8 mouse cellular contexts compared by ENCODE assay signal in genomic region chr13:23739069-23739921, GRCm38 (mm10). TPM values are rescaled to one million over a fixed set of nuclear protein-coding genes. Genes with fewer than 3 reads are reported as not detected.
DNase-seq lines count a peak whose midpoint lies in the region; ATAC-seq and TF ChIP-seq lines count a peak whose summit lies in the region.

No protein-coding gene starts in this region.

- no peaks in the 10 kb centered on the region for H3K27me3 ChIP-seq in heart, embryonic 10.5 days (ENCODE audit: insufficient read depth, poor library complexity, severe bottlenecking)
- no peaks in the 10 kb centered on the region for H3K27me3 ChIP-seq in kidney, embryonic 14.5 days (ENCODE audit: control insufficient read depth, insufficient read depth, low read length)
- H3K27me3 ChIP-seq in limb, embryonic 14.5 days (ENCODE audit: control insufficient read depth, insufficient read depth, low read length), result no peaks in the 10 kb centered on the region
- H3K27me3 ChIP-seq in midbrain, embryonic 16.5 days (ENCODE audit: control insufficient read depth, insufficient read depth, low read depth, low read length), result no peaks in the 10 kb centered on the region

- TF ChIP-seq CTCF in bone marrow macrophage, adult 2 months (IDR thresholded peaks at IDR 0.05; ENCODE audit: low read depth, low read length), result no peak
- TF ChIP-seq CTCF in embryonic fibroblast, embryonic 13.5 days (IDR thresholded peaks at IDR 0.05; ENCODE audit: borderline replicate concordance, insufficient read depth, low read length), result no peak

- peak overlapping the region; percentile 98 for H3K27ac ChIP-seq in bone marrow macrophage, adult 2 months (ENCODE audit: insufficient read depth, low read depth, low read length)
- H3K27ac ChIP-seq in embryonic fibroblast, embryonic 13.5 days (ENCODE audit: insufficient read depth, low read length), result peak overlapping the region; percentile 96
- peak overlapping the region; percentile 93 for H3K27ac ChIP-seq in heart, embryonic 10.5 days
- peak overlapping the region; percentile 99 for H3K27ac ChIP-seq in kidney, embryonic 14.5 days (ENCODE audit: low read depth, low read length)
- peak overlapping the region; percentile 92 for H3K27ac ChIP-seq in limb, embryonic 14.5 days (replicated peaks; ENCODE audit: low read depth, low read length)
- peak overlapping the region; percentile 56 for H3K27ac ChIP-seq in midbrain, embryonic 16.5 days (ENCODE audit: low read length)

- ATAC-seq in kidney, embryonic 14.5 days (ENCODE audit: low FRiP score, low TSS enrichment), result peak; percentile 94
- peak; percentile 90 for ATAC-seq in limb, embryonic 14.5 days (ENCODE audit: low FRiP score, low read depth)
- ATAC-seq in midbrain, embryonic 16.5 days, result peak; percentile 93

- under 1% methylated on average over 39 of the region's 39 CpGs for whole genome bisulfite sequencing in heart, embryonic 10.5 days
- under 1% methylated on average over 39 of the region's 39 CpGs for WGBS in kidney, embryonic 14.5 days
- WGBS in limb, embryonic 14.5 days, result under 1% methylated on average over 39 of the region's 39 CpGs
- under 1% methylated on average over 39 of the region's 39 CpGs for WGBS in midbrain, embryonic 16.5 days

- H3K4me2 ChIP-seq in kidney, embryonic 14.5 days (replicated peaks; ENCODE audit: low read depth, low read length), result peak overlapping the region; percentile 72
- peak overlapping the region; percentile 73 for H3K4me2 ChIP-seq in limb, embryonic 14.5 days (replicated peaks; ENCODE audit: low read depth, low read length, severe bottlenecking)
- H3K4me2 ChIP-seq in midbrain, embryonic 16.5 days (ENCODE audit: low read length), result peak overlapping the region; percentile 95

- peak; percentile 95 for DNase-seq in A20 (ENCODE audit: low read depth, low spot score)
- peak; percentile 96 for DNase-seq in heart, embryonic 10.5 days (ENCODE audit: low spot score)
- peak; percentile 97 for DNase-seq in limb, embryonic 14.5 days (ENCODE audit: low spot score)
- peak; percentile 92 for DNase-seq in spleen, postnatal 10 days (ENCODE audit: low spot score in 2 of 2)

- peak overlapping the region; percentile 84 for H3K4me3 ChIP-seq in bone marrow macrophage, adult 2 months (ENCODE audit: insufficient read depth, low read length)
- peak overlapping the region; percentile 83 for H3K4me3 ChIP-seq in embryonic fibroblast, embryonic 13.5 days (ENCODE audit: insufficient read depth, low read length)
- H3K4me3 ChIP-seq in heart, embryonic 10.5 days, result peak overlapping the region; percentile 65
- peak overlapping the region; percentile 51 for H3K4me3 ChIP-seq in kidney, embryonic 14.5 days (ENCODE audit: low read length)
- H3K4me3 ChIP-seq in limb, embryonic 14.5 days (replicated peaks; ENCODE audit: low read length), result peak overlapping the region; percentile 44
- H3K4me3 ChIP-seq in midbrain, embryonic 16.5 days (ENCODE audit: low read depth, low read length), result peak overlapping the region; percentile 55

- no peak for TF ChIP-seq POLR2A in bone marrow macrophage, adult 2 months (IDR thresholded peaks at IDR 0.05; ENCODE audit: borderline replicate concordance, low read depth, low read length)
- TF ChIP-seq POLR2A in embryonic fibroblast, embryonic 13.5 days (IDR thresholded peaks at IDR 0.05; ENCODE audit: low read depth, low read length), result peak; percentile 84
- TF ChIP-seq POLR2A in limb, embryonic 14.5 days (IDR thresholded peaks at IDR 0.05; ENCODE audit: borderline replicate concordance, extremely low read depth, insufficient read depth, insufficient read length), result peak; percentile 71; the same call in 1 of the 2 replicates

- H3K36me3 ChIP-seq in heart, embryonic 10.5 days, result no peaks in the 10 kb centered on the region
- H3K36me3 ChIP-seq in kidney, embryonic 14.5 days (ENCODE audit: control insufficient read depth, insufficient read depth, low read length), result no peaks in the 10 kb centered on the region
- no peaks in the 10 kb centered on the region for H3K36me3 ChIP-seq in limb, embryonic 14.5 days (ENCODE audit: control insufficient read depth, insufficient read depth, low read length)
- no peaks in the 10 kb centered on the region for H3K36me3 ChIP-seq in midbrain, embryonic 16.5 days (ENCODE audit: control insufficient read depth, insufficient read depth, low read length)

- H3K4me1 ChIP-seq in bone marrow macrophage, adult 2 months (ENCODE audit: control insufficient read depth, insufficient read depth, low read length), result peaks cover 7% of the 10 kb centered on the region
- peaks cover 6% of the 10 kb centered on the region for H3K4me1 ChIP-seq in embryonic fibroblast, embryonic 13.5 days (ENCODE audit: control insufficient read depth, insufficient read depth, low read length)
- peaks cover 6% of the 10 kb centered on the region; the same call in 1 of the 2 replicates for H3K4me1 ChIP-seq in heart, embryonic 10.5 days
- peaks cover 10% of the 10 kb centered on the region; the same call in 1 of the 2 replicates for H3K4me1 ChIP-seq in kidney, embryonic 14.5 days (ENCODE audit: control insufficient read depth, insufficient read depth, low read length)
- peaks cover 9% of the 10 kb centered on the region for H3K4me1 ChIP-seq in limb, embryonic 14.5 days (ENCODE audit: control insufficient read depth, insufficient read depth, low read length)
- peaks cover 17% of the 10 kb centered on the region for H3K4me1 ChIP-seq in midbrain, embryonic 16.5 days (ENCODE audit: control insufficient read depth, insufficient read depth, low read length)

- peak overlapping the region; percentile 74 for H3K9ac ChIP-seq in kidney, embryonic 14.5 days (ENCODE audit: low read depth, low read length)
- peak overlapping the region; percentile 81 for H3K9ac ChIP-seq in limb, embryonic 14.5 days (ENCODE audit: low read depth, low read length, severe bottlenecking)
- H3K9ac ChIP-seq in midbrain, embryonic 16.5 days (ENCODE audit: low read depth, low read length), result peak overlapping the region; percentile 60

- no peaks in the 10 kb centered on the region for H3K9me3 ChIP-seq in heart, embryonic 10.5 days
- H3K9me3 ChIP-seq in kidney, embryonic 14.5 days (ENCODE audit: control insufficient read depth, low read length), result no peaks in the 10 kb centered on the region
- no peaks in the 10 kb centered on the region for H3K9me3 ChIP-seq in limb, embryonic 14.5 days (ENCODE audit: control insufficient read depth, low read length)
- H3K9me3 ChIP-seq in midbrain, embryonic 16.5 days (replicated peaks; ENCODE audit: control insufficient read depth, low read length, poor library complexity, severe bottlenecking), result no peaks in the 10 kb centered on the region

RNA-seq across cellular contexts. Expression of gene Hist1h1c, which starts 0.7 kb away (rescaled TPM):
- polyA plus RNA-seq in bone marrow macrophage, adult 2 months (2012; ENCODE audit: insufficient read depth, insufficient read length, missing spikeins), result 75.5 and 80.8 TPM in 2 replicates
- polyA plus RNA-seq in embryonic fibroblast, embryonic 13.5 days (2011; ENCODE audit: insufficient read length, low read depth, missing spikeins), result 69.4 and 72.0 TPM in 2 replicates
- 17.2 TPM in 2 replicates for polyA plus RNA-seq in heart, embryonic 10.5 days (2016; fragmentation: Nextera tagmentation; extraction: Ambion mirVana)
- 21.6 and 28.4 TPM in 2 replicates for polyA plus RNA-seq in kidney, embryonic 14.5 days (2014; fragmentation: Nextera tagmentation; extraction: Ambion mirVana)
- 23.7 and 28.5 TPM in 2 replicates for polyA plus RNA-seq in limb, embryonic 14.5 days (2012; rRNA removed)
- 24.7 and 27.5 TPM in 2 replicates for polyA plus RNA-seq in limb, embryonic 14.5 days (2014; fragmentation: Nextera tagmentation; extraction: Ambion mirVana)
- 7.1 and 8.7 TPM in 2 replicates for polyA plus RNA-seq in midbrain, embryonic 16.5 days (2015; fragmentation: Nextera tagmentation; extraction: Ambion mirVana)

RNA-seq across cellular contexts. Expression of gene Hist1h3c, which starts 6.1 kb away (rescaled TPM):
- polyA plus RNA-seq in bone marrow macrophage, adult 2 months (2012; ENCODE audit: insufficient read depth, insufficient read length, missing spikeins), result 1.2 TPM in 1 of 2 replicates, not detected in the other
- polyA plus RNA-seq in embryonic fibroblast, embryonic 13.5 days (2011; ENCODE audit: insufficient read length, low read depth, missing spikeins), result 2.6 and 5.4 TPM in 2 replicates
- 4.2 and 4.4 TPM in 2 replicates for polyA plus RNA-seq in heart, embryonic 10.5 days (2016; fragmentation: Nextera tagmentation; extraction: Ambion mirVana)
- polyA plus RNA-seq in kidney, embryonic 14.5 days (2014; fragmentation: Nextera tagmentation; extraction: Ambion mirVana), result 12.7 and 18.3 TPM in 2 replicates
- 41.4 and 92.0 TPM in 2 replicates for polyA plus RNA-seq in limb, embryonic 14.5 days (2012; rRNA removed)
- polyA plus RNA-seq in limb, embryonic 14.5 days (2014; fragmentation: Nextera tagmentation; extraction: Ambion mirVana), result 8.1 and 12.0 TPM in 2 replicates
- polyA plus RNA-seq in midbrain, embryonic 16.5 days (2015; fragmentation: Nextera tagmentation; extraction: Ambion mirVana), result 0.76 TPM in 1 of 2 replicates, not detected in the other

RNA-seq across cellular contexts. Expression of gene Hist1h2bb, which starts 7.2 kb away (rescaled TPM):
- 1.3 TPM in 1 of 2 replicates, not detected in the other for polyA plus RNA-seq in bone marrow macrophage, adult 2 months (2012; ENCODE audit: insufficient read depth, insufficient read length, missing spikeins)
- polyA plus RNA-seq in embryonic fibroblast, embryonic 13.5 days (2011; ENCODE audit: insufficient read length, low read depth, missing spikeins), result 4.2 and 5.7 TPM in 2 replicates
- 1.4 and 2.9 TPM in 2 replicates for polyA plus RNA-seq in heart, embryonic 10.5 days (2016; fragmentation: Nextera tagmentation; extraction: Ambion mirVana)
- 2.7 and 6.8 TPM in 2 replicates for polyA plus RNA-seq in kidney, embryonic 14.5 days (2014; fragmentation: Nextera tagmentation; extraction: Ambion mirVana)
- 13.5 and 15.9 TPM in 2 replicates for polyA plus RNA-seq in limb, embryonic 14.5 days (2012; rRNA removed)
- 1.2 and 1.4 TPM in 2 replicates for polyA plus RNA-seq in limb, embryonic 14.5 days (2014; fragmentation: Nextera tagmentation; extraction: Ambion mirVana)
- polyA plus RNA-seq in midbrain, embryonic 16.5 days (2015; fragmentation: Nextera tagmentation; extraction: Ambion mirVana), result not detected in 2 replicates

RNA-seq across cellular contexts. Expression of gene Hist1h2ab, which starts 11.6 kb away (rescaled TPM):
- polyA plus RNA-seq in bone marrow macrophage, adult 2 months (2012; ENCODE audit: insufficient read depth, insufficient read length, missing spikeins), result 4.3 and 8.4 TPM in 2 replicates
- polyA plus RNA-seq in embryonic fibroblast, embryonic 13.5 days (2011; ENCODE audit: insufficient read length, low read depth, missing spikeins), result 10.0 and 12.3 TPM in 2 replicates
- polyA plus RNA-seq in heart, embryonic 10.5 days (2016; fragmentation: Nextera tagmentation; extraction: Ambion mirVana), result 16.1 and 23.3 TPM in 2 replicates
- polyA plus RNA-seq in kidney, embryonic 14.5 days (2014; fragmentation: Nextera tagmentation; extraction: Ambion mirVana), result 70.3 and 91.4 TPM in 2 replicates
- polyA plus RNA-seq in limb, embryonic 14.5 days (2012; rRNA removed), result 37.1 and 40.4 TPM in 2 replicates
- polyA plus RNA-seq in limb, embryonic 14.5 days (2014; fragmentation: Nextera tagmentation; extraction: Ambion mirVana), result 39.0 and 40.1 TPM in 2 replicates
- polyA plus RNA-seq in midbrain, embryonic 16.5 days (2015; fragmentation: Nextera tagmentation; extraction: Ambion mirVana), result 1.1 and 6.2 TPM in 2 replicates

RNA-seq across cellular contexts. Expression of gene Hist1h3b, which starts 12.8 kb away (rescaled TPM):
- 2.1 and 4.8 TPM in 2 replicates for polyA plus RNA-seq in bone marrow macrophage, adult 2 months (2012; ENCODE audit: insufficient read depth, insufficient read length, missing spikeins)
- 5.6 and 6.3 TPM in 2 replicates for polyA plus RNA-seq in embryonic fibroblast, embryonic 13.5 days (2011; ENCODE audit: insufficient read length, low read depth, missing spikeins)
- polyA plus RNA-seq in heart, embryonic 10.5 days (2016; fragmentation: Nextera tagmentation; extraction: Ambion mirVana), result 2.6 and 3.2 TPM in 2 replicates
- 12.5 and 22.2 TPM in 2 replicates for polyA plus RNA-seq in kidney, embryonic 14.5 days (2014; fragmentation: Nextera tagmentation; extraction: Ambion mirVana)
- 52.4 and 65.5 TPM in 2 replicates for polyA plus RNA-seq in limb, embryonic 14.5 days (2012; rRNA removed)
- polyA plus RNA-seq in limb, embryonic 14.5 days (2014; fragmentation: Nextera tagmentation; extraction: Ambion mirVana), result 6.5 and 12.4 TPM in 2 replicates
- 0.89 and 1.1 TPM in 2 replicates for polyA plus RNA-seq in midbrain, embryonic 16.5 days (2015; fragmentation: Nextera tagmentation; extraction: Ambion mirVana)

Comparison
In these comparisons a context has a peak if more than half of its experiments do, and no peak if none do; other contexts are left out.
1. Peak in every context shown above with its lines: DNase-seq, ATAC-seq, H3K4me3 ChIP-seq and H3K27ac ChIP-seq.